ENCODE assay signal across 10 mouse cellular contexts in genomic region chr11:119235596-119235995, GRCm38 (mm10). TPM values are rescaled to one million over a fixed set of nuclear protein-coding genes. Genes with fewer than 3 reads are reported as not detected.
DNase-seq lines count a peak whose midpoint lies in the region; ATAC-seq and TF ChIP-seq lines count a peak whose summit lies in the region.
"Had no signal": no experiment of that assay in that cellular context is flagged by ENCODE, and none has a peak within 500 bp of the region (broad histone marks: within the 10 kb centered on the region; RNA-seq: fewer than 3 reads in every experiment).

No protein-coding gene starts in this region.

- H3K4me1 ChIP-seq in kidney, adult 2 months (ENCODE audit: control insufficient read depth, insufficient read depth, low read length) = no peaks in the 10 kb centered on the region
- H3K4me1 ChIP-seq in kidney, embryonic 14.5 days (ENCODE audit: control insufficient read depth, insufficient read depth, low read length) = 0 out of 2 replicates have a peak, but pooled peaks cover 4% of the 10 kb centered on the region
- no peaks in the 10 kb centered on the region for H3K4me1 ChIP-seq in G1E (ENCODE audit: insufficient read depth, low read depth, low read length)

- no peaks in the 10 kb centered on the region for H3K27me3 ChIP-seq in kidney, adult 2 months (replicated peaks; ENCODE audit: control insufficient read depth, insufficient read depth, low read length)
- H3K27me3 ChIP-seq in kidney, embryonic 14.5 days (ENCODE audit: control insufficient read depth, insufficient read depth, low read length) = no peaks in the 10 kb centered on the region
- H3K27me3 ChIP-seq in G1E (ENCODE audit: insufficient read depth, low read length) = no peaks in the 10 kb centered on the region

- no peaks in the 10 kb centered on the region for H3K36me3 ChIP-seq in kidney, adult 2 months (ENCODE audit: control insufficient read depth, insufficient read depth, low read length)
- H3K36me3 ChIP-seq in kidney, embryonic 14.5 days (ENCODE audit: control insufficient read depth, insufficient read depth, low read length) = no peaks in the 10 kb centered on the region
- H3K36me3 ChIP-seq in G1E (replicated peaks) = no peaks in the 10 kb centered on the region
- H3K36me3 ChIP-seq: heart, embryonic 15.5 days had no signal

- H3K9ac ChIP-seq in kidney, embryonic 14.5 days (ENCODE audit: low read depth, low read length) = no peak overlapping the region
- H3K9ac ChIP-seq: heart, embryonic 15.5 days had no signal

- TF ChIP-seq POLR2A in kidney, adult 2 months (IDR thresholded peaks at IDR 0.05; ENCODE audit: low read depth, low read length) = no peak

- DNase-seq in adrenal gland, adult 18-20 months (ENCODE audit: low spot score in 2 of 2) = peak; percentile 31 to 52
- no peak for DNase-seq in adrenal gland, adult 2 months
- DNase-seq in kidney, adult 2 months = peak; percentile 65
- DNase-seq in G1E (ENCODE audit: low spot score) = no peak
- DNase-seq in embryo, embryonic 11.5 days (ENCODE audit: low read depth, low spot score) = peak; percentile 49
- peak; percentile 85 for DNase-seq in lung, postnatal 36 days
- peak; percentile 76 for DNase-seq in thymus, postnatal 0 days (ENCODE audit: low spot score)

- peak; percentile 60 for TF ChIP-seq CTCF in kidney, adult 2 months (conservative IDR thresholded peaks at IDR 0.05; ENCODE audit: insufficient read depth, insufficient read length, low read depth, low read length)
- peak; percentile 33; the same call in 1 of the 2 replicates for TF ChIP-seq CTCF in G1E (IDR thresholded peaks at IDR 0.05; ENCODE audit: low read depth, low read length)

- no peak overlapping the region for H3K4me3 ChIP-seq in kidney, adult 2 months (ENCODE audit: insufficient read depth, low read depth, low read length)
- H3K4me3 ChIP-seq in kidney, embryonic 14.5 days (ENCODE audit: low read length) = no peak overlapping the region
- 0 out of 2 replicates have a peak overlapping the region, but pooled peaks have one; percentile 16 for H3K4me3 ChIP-seq in G1E (ENCODE audit: low read depth, low read length)
- H3K4me3 ChIP-seq: heart, embryonic 15.5 days had no signal

- WGBS in kidney, adult 2 months = 90% methylated on average over 4 of the region's 4 CpGs
- 82% methylated on average over 4 of the region's 4 CpGs for WGBS in kidney, embryonic 14.5 days

- no peak overlapping the region for H3K4me2 ChIP-seq in kidney, embryonic 14.5 days (replicated peaks; ENCODE audit: low read depth, low read length)
- H3K4me2 ChIP-seq: heart, embryonic 15.5 days had no signal

- H3K27ac ChIP-seq in kidney, adult 2 months (ENCODE audit: insufficient read depth, low read depth, low read length) = no peak overlapping the region
- H3K27ac ChIP-seq in kidney, embryonic 14.5 days (ENCODE audit: low read depth, low read length) = no peak overlapping the region
- H3K27ac ChIP-seq: heart, embryonic 15.5 days; macrophage had no signal

- no peak for ATAC-seq in kidney, embryonic 14.5 days (ENCODE audit: low FRiP score, low TSS enrichment)
- ATAC-seq in G1E (ENCODE audit: extremely low read depth, insufficient number of reproducible peaks, low FRiP score, poor library complexity, severe bottlenecking) = no peak

- H3K9me3 ChIP-seq in kidney, embryonic 14.5 days (ENCODE audit: control insufficient read depth, low read length) = no peaks in the 10 kb centered on the region
- H3K9me3 ChIP-seq in G1E (replicated peaks) = peaks cover 54% of the 10 kb centered on the region
- H3K9me3 ChIP-seq: heart, embryonic 15.5 days had no signal

RNA-seq across cellular contexts. Expression of gene Ccdc40, which starts 7.2 kb away (rescaled TPM):
- total RNA-seq in adrenal gland, adult 18-20 months (2021) = 1 to 10 TPM; 1.2 to 1.3 TPM
- total RNA-seq in adrenal gland, adult 2 months (2021) = under 1 TPM; 0.26 to 0.83 TPM
- polyA plus RNA-seq in adrenal gland, adult 2 months (2012; rRNA removed) = 0.34 and 1.1 TPM in 2 replicates
- 0.27 and 0.30 TPM in 2 replicates for polyA plus RNA-seq in kidney, adult 2 months (2012; rRNA removed)
- 5.6 and 6.4 TPM in 2 replicates for polyA plus RNA-seq in kidney, embryonic 14.5 days (2014; fragmentation: Nextera tagmentation; extraction: Ambion mirVana)
- total RNA-seq in G1E (2014; fragmentation: Nextera tagmentation) (not detected in 2 replicates), G1E (2017) (0.05 TPM in 1 of 2 replicates, not detected in the other)
- not detected in 2 replicates for polyA plus RNA-seq in G1E (2012)
- 4.6 and 5.3 TPM in 2 replicates for polyA plus RNA-seq in thymus, postnatal 0 days (2015; fragmentation: Nextera tagmentation; extraction: Ambion mirVana)

RNA-seq across cellular contexts. Expression of gene Tbc1d16, which starts 7.3 kb away (rescaled TPM):
- 10 to 100 TPM; 17.7 to 30.8 TPM for total RNA-seq in adrenal gland, adult 18-20 months (2021)
- 10 to 100 TPM; 12.8 to 24.5 TPM for total RNA-seq in adrenal gland, adult 2 months (2021)
- 6.2 and 7.3 TPM in 2 replicates for polyA plus RNA-seq in adrenal gland, adult 2 months (2012; rRNA removed)
- polyA plus RNA-seq in kidney, adult 2 months (2012; rRNA removed) = 25.2 and 31.5 TPM in 2 replicates
- 7.3 and 13.0 TPM in 2 replicates for polyA plus RNA-seq in kidney, embryonic 14.5 days (2014; fragmentation: Nextera tagmentation; extraction: Ambion mirVana)
- total RNA-seq in G1E (2014; fragmentation: Nextera tagmentation) (not detected in 2 replicates), G1E (2017) (0.05 and 0.06 TPM in 2 replicates)
- not detected in 2 replicates for polyA plus RNA-seq in G1E (2012)
- 5.3 and 5.9 TPM in 2 replicates for polyA plus RNA-seq in thymus, postnatal 0 days (2015; fragmentation: Nextera tagmentation; extraction: Ambion mirVana)

RNA-seq across cellular contexts. Expression of gene Gaa, which starts 32.1 kb away (rescaled TPM):
- 100 to 1,000 TPM; 106 to 107 TPM for total RNA-seq in adrenal gland, adult 18-20 months (2021)
- total RNA-seq in adrenal gland, adult 2 months (2021) = 100 to 1,000 TPM; 119 to 123 TPM
- 363 and 377 TPM in 2 replicates for polyA plus RNA-seq in adrenal gland, adult 2 months (2012; rRNA removed)
- polyA plus RNA-seq in kidney, adult 2 months (2012; rRNA removed) = 152 and 171 TPM in 2 replicates
- polyA plus RNA-seq in kidney, embryonic 14.5 days (2014; fragmentation: Nextera tagmentation; extraction: Ambion mirVana) = 21.4 and 37.2 TPM in 2 replicates
- total RNA-seq in G1E (2014; fragmentation: Nextera tagmentation) (59.7 and 71.2 TPM in 2 replicates), G1E (2017) (27.5 and 28.1 TPM in 2 replicates)
- polyA plus RNA-seq in G1E (2012) = 95.7 and 102 TPM in 2 replicates
- polyA plus RNA-seq in thymus, postnatal 0 days (2015; fragmentation: Nextera tagmentation; extraction: Ambion mirVana) = 25.6 and 29.6 TPM in 2 replicates

Comparison
In these comparisons a context has a peak if more than half of its experiments do, and no peak if none do; other contexts are left out.
1. DNase-seq: peak in adrenal gland, adult 18-20 months (2 of 2), kidney, adult 2 months (single experiment), embryo, embryonic 11.5 days (single experiment), lung, postnatal 36 days (single experiment) and thymus, postnatal 0 days (single experiment); none in adrenal gland, adult 2 months (single experiment) and G1E (single experiment).